Mouse (Mus musculus) skeletal muscle tissue, adult 2 months (tissue): ENCODE results near the gene Wwox.

Source experiments
- DNase-seq: peaks from one replicate; pipeline ENCODE4 v3.0.0-alpha.2; 2012; ENCODE audit warnings: low read depth, low spot score

Gene Wwox

DNA sequence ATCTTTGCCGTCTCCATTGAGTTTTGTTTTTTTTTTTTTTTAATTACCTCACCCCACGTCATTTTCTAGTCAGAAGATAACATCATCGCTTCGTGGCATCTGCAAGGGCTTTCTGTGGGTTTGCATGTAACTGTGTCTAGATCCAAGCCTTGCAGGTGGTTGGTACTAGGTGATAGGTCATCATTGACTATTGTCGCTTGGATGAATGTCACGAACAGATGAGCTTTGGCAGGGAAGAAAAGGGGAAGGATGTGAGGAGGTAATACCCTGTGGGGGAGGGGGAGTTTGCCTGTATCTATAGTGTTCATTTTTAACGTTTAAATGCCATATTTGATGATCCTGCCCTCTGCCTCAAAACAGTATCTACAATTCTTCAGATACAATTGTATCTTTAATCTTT is 223.6 kb downstream of the Wwox start:
- DNase-seq: no peak

DNA sequence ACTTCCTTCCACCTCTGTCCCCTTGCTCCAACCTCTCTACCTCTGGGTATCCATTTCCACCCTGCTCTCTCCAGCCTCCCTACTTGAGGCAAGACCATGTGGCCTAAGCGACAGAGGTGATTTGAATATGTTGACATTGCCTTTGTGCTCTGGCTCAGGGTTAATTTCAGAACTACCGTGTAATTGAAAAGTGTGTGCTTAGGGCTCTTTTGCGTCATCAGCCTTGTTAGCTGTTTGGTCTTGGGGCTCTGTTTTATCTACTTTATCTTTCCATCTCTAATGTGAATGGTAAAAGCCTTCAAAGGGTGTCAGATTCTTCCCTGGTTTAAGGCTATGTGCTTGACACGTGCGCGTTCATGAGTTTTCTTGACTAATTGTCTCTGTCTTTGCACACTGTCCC is 226.1 kb downstream of the Wwox start:
- no peak for DNase-seq

DNA sequence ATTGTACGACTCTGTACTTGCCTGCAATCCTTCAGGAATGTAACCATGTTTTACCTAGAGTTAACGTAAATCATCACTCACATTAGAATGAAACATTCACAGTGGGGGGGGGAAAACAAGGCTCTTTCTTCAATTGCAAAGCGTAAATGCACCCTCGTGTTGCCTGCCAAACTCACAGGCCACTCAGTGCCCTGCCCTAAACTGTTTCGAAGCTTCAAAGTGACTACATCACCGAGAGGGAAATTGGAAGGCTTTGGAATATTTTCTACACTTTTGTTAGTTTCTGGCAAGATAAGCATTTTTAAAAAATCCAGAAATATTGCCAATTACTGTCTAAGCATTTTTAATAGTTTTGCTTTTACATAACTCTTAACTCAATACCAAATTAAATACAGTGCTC is 231.3 kb downstream of the Wwox start:
- no peak for DNase-seq

DNA sequence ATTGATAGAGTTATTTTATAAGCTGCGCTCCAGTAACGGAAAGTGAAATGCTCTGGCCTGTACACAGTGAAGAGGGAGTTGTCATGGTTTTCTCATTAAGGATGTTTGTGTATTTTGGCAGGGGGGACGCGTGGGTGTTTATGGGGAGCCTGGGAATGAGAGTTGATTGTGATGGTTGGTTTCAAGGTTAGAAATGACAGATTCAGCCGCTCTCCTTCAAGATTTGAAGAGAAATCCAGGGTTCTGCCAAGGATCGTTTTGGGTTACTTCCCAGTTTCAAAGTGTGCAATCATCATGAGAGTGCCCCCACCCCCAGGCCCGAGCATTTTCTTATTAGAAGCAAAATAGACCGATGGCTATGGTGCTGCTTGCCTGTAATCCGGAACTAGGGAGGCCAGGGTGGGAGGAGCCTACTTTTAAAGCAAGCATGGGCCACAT is 231.8 kb downstream of the Wwox start:
- DNase-seq: peak; percentile 68

DNA sequence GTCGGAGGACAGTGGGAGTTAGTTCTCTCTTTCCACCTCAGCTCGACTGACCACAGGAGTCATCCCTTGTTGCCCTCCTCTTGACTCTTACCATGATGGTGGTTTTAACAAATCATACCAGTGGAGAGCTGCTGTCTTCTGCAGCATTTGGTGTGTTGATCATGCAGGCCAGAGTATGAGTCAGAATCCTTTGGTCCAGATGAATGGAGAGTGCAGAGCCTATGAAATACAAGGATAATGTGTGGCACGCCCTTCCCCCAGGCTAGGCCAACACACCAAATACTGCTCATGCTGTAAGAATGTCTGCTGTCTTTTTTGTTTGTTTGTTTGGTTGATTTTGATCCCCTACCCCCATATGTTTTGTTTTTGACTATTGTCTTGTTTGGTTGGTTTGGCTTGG is 234.0 kb downstream of the Wwox start:
- DNase-seq: peak; percentile 41

DNA sequence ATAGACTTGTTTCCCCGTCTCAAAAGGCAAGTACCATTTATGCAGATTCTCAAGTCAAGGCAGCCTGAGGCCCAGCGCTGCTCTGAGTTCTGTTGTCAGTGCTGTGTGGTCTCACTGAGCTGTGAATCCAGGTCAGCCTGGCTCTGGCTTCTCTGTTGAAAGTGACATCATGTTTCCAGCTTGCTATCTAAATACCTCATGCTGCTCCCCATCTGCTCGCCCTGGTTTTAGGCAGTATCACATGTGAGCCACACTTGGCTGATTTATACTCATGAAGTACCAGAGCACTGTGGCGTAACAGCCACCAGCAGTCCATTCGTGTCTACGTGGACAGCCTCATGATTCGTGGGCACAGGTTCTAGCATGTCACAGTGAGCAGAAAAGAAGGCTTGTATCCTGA is 235.7 kb downstream of the Wwox start:
- peak; percentile 69 for DNase-seq

DNA sequence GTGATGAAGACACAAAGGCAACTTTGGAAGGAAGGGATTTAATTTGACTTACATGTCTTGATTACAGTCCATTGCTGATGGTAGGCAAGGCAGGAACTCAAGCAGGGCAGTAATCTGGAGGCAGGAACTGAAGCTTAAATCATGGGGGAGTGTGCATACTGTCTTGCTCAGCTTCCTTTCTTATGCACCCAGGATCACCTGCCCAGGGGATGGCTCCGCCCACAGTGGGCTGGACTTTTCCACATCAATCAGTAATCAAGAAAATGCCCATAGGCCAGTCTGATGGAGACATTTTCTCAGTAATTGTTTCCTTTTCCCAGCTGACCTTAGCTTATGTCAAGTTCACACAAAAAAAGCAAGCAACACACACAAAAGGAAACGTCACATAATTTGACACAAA is 237.5 kb downstream of the Wwox start:
- no peak for DNase-seq

DNA sequence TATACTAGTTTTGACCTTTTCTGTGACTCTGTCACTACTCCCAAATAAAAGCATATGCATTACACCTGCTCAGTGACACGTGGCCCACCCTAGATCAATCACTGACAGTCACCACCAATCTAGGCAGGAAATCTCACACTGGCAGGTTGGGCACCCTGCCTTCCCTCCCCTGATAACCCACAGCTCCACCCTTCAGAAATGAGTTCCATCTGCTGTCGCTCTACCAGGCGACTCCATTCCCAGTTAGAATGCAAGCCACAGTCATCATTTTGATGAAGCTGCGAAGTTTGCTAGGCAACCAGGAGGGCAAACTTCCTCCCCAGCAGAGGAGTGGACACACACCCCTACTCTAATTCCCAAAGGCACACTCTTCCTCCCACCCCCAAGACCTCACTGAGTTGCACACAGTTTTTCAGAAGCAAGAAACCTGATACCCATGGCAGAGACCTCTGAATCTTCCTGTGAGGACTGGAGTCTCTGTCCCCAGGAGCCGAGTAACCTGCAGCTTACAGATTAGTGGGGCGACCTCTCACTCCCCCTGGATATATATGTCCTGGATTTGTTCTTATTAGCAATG is 238.2 kb downstream of the Wwox start:
- DNase-seq: no peak

DNA sequence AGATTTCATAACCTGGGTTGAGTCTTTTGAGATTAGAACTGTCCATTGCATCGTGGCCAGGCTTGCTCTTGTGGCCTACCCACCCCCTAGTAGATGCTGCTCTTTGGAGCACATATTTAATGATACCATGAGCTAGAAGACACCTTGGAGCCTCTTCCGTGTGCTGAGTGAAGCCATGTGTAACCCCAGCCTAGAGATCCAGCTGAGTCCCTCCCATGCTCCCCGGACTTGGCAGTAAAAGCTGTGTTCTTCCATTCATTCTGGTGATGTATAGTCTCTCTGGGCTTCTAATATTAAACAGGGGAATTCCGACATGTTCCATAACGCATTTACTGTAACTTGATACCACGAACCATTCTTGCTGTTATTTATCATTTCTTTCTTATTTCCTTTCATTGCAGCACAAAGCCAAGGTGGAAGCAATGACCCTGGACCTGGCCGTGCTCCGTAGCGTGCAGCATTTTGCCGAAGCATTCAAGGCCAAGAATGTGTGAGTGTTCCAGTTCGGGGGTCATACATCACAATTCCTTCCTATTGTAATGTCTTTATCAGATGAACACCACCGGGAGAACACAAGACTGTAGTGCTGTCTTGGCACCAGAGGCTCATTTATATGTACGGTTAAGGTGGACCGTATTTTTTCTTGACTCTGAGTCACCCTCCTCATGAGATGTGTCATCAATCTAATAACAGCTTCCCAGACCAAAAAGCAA is 240.1 kb downstream of the Wwox start:
- DNase-seq: peak; percentile 58

DNA sequence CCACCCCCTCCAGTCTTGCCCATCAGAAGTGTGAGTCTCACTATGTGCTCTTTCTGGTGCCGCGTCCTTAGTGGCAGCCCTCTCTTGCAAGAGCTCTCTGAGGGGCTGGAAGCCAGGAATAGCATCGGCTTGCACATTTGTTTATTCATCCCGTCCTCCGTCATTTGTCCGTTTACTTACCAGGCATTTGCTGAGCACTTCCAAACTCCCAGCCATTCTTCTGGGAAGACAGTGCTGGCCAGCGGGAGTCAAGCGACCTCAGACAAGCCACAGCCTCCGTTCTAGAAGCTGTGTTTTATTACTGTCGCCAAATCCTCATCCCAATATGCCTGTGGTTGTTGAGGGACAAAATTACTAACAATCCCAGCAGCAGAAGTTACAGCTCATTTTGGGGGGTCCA is 241.7 kb downstream of the Wwox start:
- DNase-seq: no peak

DNA sequence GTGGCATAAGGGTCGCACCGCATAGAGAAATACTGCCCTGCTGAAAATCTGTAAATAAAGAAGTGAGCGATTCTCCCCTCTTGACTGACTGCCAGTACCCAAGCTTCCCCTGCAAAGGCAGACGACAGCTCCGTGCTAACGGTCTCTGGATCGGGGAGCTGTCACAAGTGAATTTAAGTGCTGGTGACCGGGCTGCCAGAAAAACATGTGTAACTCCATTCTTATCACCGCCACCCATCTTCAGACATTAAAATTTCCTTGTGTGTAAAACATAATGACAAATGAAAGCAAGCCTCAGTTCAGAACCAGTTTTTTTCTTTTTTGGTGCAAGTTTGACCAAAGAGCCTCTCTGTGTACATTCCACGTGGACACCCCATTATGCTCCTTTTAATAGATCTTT is 242.7 kb downstream of the Wwox start:
- DNase-seq: no peak

DNA sequence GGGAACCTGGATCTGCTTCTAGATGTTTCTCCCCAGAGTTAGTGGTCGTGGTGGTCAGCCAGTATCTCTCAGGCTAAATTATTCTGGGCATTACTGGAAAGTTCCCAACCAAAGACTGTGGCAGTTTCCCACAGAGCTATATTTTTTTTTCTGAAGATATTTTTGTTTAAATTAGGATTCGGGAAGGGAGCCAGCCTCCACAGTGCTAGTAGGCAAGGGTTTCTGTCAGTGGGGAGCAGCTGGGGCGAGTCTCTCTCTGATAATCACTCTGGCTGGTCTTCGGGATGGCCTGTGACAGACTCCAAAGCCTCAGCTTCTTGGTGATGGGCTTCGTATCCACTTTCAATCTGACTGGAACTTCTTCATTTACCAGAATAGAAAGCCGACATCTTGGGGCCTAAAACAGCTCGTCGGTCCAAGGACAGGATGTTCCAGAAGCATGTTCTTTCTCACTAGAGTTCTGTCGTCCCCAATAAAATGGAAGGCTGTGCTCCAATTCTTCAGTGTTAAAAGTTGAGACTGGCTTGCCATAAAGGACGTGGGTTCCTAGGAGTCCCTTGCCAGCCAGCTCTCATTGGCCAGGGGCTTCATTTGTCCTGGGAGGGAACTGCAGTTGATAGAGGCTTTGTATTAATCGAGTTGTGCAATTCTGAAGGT is 244.7 kb downstream of the Wwox start:
- DNase-seq: peak; percentile 74

DNA sequence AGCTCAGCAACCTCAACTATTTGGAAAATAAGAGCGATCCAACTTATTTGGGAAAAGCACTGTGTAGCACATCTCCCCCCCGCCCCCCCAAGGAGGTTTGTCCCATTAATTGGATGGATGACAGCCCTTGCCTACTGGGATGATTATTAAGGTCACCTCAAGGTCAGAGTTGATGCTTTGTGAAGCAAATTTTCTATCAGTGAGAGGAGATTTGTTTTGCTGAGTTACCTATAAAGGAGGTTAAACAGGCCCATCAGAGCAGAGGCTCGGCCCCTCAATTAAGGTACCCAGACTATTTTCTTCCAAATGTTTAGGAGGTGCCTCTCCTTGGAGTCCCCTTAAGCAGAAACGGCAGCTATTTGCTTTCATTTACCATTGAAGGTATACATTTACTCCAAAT is 247.0 kb downstream of the Wwox start:
- no peak for DNase-seq

DNA sequence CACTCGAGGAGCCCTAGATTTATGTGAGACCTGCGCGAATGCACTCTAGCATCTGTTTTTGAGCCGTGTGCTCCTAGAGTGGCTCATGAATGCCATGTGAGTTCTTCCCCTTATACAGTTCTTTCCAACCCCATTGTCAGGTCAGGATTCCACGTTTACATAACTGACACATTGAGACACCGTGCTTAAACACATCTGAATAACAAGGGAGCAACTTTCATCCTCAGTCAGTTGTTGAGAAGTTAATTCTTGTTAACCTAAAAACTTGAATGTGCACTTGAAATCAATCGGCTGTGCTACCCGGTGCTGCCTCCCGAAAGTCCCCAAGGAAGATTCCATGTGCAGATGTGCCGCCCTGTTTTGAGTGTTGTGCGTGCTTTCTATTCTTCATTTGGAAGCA is 249.3 kb downstream of the Wwox start:
- DNase-seq: no peak

DNA sequence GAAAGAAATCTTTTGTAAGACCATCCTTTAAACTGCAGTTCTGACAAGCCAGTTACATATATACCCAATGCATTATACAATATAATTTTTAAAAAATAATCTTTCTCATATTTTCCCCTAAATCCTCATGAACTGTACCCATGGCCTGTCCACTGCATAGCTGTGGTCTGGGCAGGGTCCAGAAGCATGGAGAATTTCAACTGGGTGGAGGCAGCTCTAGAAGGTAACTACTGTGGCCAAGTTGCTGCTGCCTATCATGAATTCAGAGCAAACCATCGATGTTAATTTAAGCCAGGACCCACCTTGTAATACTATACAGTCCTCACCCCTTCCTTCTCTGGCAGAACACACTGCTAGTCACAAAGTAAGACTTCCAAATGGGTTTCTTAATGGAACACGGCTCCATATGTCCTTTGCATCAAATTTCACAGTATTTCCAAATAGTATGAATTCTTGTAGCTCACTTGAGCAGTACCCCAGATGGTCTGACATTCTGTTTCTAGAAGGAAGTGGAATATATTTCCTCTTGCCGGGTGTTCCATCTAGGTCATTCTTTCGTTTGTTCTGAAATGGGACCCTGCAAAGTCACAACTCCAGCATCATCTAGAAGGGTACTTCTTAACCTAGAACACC is 255.2 kb downstream of the Wwox start:
- no peak for DNase-seq

DNA sequence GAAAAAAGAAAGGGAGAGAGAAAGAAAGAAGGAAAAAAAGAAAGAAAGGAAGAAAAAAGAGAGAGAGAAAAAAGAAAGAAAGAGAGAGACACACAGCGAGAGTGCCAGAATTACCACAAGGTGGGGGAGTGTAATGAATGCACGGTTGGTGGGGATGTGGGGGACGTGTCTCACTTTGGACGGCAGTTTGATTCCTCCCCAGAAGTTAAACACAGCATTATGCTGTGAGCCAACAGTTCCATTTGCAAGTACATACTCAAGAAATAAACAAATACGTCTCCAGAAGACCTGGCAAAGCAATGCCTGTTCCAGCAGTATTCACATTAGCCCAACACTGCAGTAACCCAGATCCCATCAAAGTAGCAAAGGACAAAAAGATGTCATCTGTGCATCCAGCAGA is 264.1 kb downstream of the Wwox start:
- DNase-seq: no peak

DNA sequence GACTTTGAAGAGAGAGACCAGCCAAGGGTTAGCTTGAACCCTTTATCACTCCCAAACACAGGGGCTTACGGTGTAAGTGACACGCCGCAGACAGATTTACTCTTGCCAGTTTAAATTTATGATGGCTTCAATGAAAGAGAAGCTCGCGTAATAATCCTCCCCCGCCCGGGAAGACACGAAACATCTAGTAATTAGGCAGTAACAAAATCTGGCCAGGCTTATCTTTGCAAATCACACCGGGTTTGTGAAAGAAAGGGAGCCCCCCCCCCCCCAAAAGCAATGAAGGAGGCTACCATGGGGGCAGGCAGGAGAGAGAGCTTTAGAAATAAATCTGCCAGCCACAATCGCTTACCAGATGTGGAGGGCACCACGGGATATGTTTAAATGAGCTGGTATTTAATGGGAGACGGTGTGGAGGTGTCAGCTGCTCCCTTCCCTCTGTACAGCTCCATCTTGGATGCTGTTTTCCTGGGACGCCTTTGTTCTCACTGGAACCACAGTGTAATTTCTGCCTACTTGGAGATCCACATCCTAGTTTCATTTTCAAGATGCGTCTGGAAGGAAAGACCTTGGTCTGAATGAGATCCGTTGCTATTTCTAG is 268.2 kb downstream of the Wwox start:
- DNase-seq: peak; percentile 58

DNA sequence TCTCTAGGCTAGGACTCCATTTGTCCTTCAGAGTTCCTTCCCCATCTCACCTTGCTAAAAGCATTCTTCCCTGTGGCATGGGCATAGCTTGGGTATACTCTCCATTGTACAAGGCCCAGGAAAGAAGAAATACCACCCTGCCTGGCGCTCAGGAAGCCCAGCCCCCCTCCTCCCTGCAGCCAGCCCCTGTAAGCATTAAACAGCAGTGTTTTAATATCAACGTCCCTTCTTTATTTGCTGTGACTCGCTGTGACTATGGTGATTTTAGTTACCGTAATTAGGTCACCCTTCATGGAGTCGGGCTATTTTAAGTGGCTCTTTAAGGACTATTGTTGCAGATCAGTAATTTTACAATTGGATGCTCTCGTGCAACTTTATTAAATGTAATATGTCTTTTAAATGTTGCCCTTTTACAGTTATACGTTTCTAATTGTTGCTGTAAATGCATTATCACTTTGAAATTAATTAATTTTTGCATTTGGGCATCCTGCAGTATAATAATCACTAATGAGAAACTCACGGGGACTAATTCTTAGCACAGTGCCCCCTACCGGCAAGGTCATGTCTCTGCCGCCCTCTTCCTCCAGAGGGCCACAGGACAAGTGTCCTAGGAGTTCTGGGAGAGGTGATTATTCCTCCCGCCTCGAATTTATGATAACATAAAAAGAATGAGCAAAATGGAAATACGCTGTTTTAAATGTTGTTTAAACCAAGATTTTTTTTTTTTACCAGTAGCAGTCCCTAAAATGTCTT is 276.0 kb downstream of the Wwox start:
- DNase-seq: no peak

DNA sequence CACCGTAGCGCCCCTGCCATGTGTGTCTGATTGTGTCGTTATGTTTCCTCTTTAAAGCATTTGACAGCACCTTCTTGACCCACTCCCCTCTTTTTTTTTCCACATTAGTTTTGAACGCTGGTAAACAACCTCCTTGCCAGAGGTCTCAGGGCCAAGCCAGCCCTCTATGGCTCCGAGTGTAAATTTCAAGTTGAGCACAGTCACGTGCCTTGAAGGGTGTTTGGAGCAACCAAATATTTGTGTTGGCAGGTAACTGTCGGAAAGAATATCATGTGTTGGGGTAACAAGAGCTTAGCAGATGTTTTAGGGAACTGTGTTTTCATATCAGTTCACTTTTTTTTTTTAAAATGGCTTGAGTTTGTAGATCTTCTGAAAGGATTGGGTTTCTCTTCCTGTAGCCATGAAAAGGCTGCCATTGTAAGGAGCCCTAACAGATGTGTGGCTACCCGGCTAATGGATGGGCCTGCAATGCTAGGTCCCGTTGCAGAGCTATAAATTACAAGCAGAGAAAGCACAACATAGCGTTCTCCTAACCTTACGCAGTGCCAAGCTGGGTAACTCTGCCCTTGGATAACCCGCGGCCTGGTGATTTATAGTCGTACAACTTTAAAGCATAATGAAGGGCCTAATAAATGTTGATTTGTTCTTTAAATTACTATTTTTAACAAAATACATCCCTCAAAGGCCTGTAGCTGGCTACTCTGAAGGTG is 277.2 kb downstream of the Wwox start:
- peak; percentile 61 for DNase-seq

DNA sequence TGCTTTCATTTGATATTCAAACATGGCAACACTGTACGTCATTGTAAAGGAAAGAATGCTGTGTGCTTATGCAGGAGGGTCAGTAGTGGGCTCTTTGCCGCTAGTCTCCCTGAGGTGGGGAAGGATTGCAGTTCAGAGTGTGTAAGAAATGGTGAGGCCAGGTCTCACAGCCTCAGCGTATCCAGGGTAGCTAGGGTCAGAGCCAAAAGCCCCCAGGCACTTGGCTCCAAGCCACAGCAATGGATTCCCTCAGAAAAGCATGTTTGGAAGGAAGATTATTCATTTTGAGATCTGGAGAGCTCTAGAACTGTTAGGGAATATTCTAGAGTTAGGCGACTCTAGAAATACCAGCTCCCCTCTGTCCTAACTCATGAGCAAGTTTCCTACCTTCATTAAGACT is 279.4 kb downstream of the Wwox start:
- DNase-seq: no peak

DNA sequence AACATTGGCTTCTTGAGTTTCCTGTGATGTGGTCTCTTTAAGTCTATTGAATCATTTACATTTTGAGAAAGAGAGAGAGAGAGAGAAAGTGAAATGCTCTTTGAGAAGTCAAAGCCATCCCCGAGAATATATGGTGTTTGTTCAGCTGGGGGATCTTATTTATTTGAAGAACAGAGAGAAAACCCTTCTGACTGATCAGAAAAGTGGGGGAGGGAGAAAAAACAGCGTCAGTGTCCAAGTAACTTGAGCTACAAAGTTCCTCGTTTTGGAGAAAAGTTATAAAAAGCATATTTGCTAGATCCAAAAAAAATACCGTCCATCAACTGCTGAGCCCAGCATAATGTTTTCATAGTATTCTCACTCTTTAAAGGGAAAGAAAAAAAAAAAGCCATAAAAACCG is 283.2 kb downstream of the Wwox start:
- no peak for DNase-seq
